Mouse (Mus musculus) kidney, adult 8-10 months (tissue): ENCODE results near the gene Sertad1.

Experiments used
- DNase-seq, 2 experiments: peaks; one replicate each; pipeline ENCODE4 v3.0.0; 2022

Gene Sertad1

GRCm38 (mm10) chr7:27486770-27487697 lies at the start of gene Sertad1:
Gene Sertad1, plus strand, starts transcription at chr7:27486910.
- peak; percentile 100 for DNase-seq

- DNase-seq, result peak in 1 of 2 experiments; percentile 34
Measured at GRCm38 (mm10) chr7:27437544-27437943, 49.2 kb upstream of the Sertad1 start.

DNA sequence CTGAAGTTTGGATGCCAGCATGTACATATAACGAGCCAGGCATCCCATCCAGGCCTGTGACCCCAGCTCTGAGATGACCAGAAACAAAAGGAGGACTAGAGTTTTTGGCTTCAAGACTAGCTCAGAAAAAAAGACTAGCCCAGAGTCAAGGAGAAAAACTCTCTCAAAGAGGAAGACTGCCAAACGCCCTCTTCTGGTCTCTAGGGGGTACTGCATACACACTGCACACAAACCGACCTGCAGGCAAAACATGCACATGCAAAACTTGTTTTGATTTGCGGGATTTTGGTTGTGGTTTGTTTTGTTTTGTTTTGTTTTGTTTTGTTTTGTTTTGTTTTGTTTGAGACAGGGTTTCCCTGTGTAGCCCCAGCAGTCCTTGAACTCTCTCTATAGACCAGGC lies 46.7 kb upstream of the Sertad1 start:
- DNase-seq, result no peak

GRCm38 (mm10) chr7:27446051-27446450 lies 40.7 kb upstream of the Sertad1 start:
- no peak for DNase-seq

DNA sequence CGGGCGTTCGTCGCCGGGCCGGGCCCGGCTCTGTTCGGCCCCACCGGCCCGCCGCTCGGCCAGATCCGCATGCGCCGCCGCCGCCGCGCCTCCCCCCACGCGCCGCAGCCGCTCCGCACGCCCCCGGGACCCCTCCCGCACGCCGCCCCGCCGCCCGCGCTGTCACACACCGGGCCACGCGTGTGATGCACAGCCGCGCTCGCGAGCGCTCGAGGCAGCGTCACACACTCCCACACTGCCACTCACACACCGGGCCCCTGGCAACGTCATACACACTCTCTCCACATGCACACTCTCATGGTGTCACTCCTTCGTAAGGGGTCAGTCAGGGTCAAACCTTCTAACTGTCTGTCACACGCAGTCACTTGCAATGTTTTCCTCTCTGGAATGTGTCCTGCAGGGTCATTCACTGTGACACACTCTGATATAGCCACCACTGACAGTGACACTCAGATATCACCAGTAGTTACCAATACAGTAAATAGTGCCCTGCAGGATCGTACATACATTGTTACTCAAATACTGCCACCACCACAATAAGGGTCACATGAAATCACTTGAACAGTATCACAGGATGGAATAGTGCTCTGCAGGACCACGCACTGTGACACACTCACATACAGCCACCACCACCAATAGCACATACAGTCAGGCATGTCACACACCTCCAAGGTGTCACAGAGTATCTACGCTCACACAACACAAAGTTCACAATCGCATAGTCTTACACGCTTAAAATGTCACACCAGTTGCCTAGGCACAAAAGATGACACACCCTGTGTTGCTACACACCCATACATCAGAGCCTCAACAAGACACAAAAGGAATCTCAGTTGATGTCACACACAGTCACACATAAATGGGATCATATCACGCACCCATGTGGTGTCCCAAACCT lies 39.9 kb upstream of the Sertad1 start:
- DNase-seq, result no peak

- DNase-seq, result peak; percentile 99 to 100
Measured at GRCm38 (mm10) chr7:27447419-27448286, 39.1 kb upstream of the Sertad1 start, which contains the start of the genes Sptbn4 and Blvrb. Gene Sptbn4, minus strand, starts transcription at chr7:27447686. Gene Blvrb, plus strand, starts transcription at chr7:27447978.

DNA sequence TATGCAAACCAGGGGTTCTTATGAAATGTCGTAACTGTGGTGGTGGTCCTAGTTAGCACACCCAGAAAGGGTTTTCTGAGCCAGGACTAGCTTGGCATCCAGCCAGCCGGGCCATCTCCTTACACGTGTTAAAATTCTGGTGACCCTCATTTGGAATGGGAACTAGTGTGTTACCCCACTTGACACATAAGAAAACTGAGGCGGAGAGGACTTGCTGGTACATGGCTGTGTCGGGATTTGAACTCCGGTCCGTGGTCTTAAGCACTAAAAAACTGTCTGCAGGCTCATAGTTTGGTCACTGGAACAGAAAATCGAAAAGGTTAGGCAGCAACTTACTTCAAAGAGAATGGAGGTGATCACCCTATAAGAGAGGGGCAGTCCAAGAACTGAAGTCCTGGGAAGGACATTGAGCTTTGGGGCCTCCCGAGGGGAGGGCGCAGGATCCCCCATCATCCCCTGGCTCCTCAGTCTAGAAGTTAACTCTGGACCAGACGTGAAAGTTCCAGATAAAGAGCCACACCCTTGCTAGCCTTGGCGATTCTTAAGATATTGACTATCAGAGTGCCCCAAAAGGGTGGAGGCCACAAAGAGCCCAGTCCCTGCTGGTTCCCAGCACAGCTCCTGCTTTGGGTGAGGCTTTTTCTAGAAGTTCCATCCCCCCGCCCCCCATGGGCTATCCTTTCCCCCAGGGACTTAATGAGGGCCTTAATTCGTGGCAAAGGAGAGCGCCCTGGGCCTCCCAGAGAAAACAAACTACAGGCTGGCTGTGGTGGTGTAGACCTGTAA lies 38.1 kb upstream of the Sertad1 start:
- DNase-seq, result peak in 1 of 2 experiments; percentile 44

- peak; percentile 58 to 78 for DNase-seq
Measured at GRCm38 (mm10) chr7:27449256-27449862, 37.4 kb upstream of the Sertad1 start.

GRCm38 (mm10) chr7:27451359-27451758 lies 35.4 kb upstream of the Sertad1 start:
- DNase-seq, result no peak

DNA sequence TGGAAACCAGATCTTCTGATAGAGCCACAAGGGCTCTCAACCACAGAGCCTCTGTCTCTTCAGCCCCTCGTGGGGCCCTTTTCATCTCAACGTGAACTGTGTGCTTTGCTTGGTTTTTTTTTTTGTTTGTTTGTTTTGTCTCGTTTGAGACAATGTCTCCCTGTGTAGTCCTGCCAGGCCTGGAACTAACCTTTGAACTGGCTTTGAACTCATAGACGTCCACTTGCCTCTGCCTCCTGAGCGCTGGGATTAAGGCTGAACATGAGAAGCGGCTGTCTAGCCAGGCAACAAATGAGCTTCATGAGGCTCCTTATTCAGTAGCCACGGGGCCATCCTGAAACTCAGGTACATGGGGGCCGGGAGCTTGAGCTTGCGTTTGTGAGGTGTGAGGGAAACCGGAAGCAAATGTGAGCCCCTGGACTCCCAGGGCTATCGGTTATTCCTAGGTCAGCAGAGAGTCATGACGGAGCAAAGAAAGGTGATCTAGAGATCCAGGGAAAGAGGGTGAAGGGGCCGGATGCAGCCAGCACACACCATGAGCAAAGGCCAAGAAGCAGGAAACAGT lies 34.4 kb upstream of the Sertad1 start:
- peak in 1 of 2 experiments; percentile 22 for DNase-seq

DNA sequence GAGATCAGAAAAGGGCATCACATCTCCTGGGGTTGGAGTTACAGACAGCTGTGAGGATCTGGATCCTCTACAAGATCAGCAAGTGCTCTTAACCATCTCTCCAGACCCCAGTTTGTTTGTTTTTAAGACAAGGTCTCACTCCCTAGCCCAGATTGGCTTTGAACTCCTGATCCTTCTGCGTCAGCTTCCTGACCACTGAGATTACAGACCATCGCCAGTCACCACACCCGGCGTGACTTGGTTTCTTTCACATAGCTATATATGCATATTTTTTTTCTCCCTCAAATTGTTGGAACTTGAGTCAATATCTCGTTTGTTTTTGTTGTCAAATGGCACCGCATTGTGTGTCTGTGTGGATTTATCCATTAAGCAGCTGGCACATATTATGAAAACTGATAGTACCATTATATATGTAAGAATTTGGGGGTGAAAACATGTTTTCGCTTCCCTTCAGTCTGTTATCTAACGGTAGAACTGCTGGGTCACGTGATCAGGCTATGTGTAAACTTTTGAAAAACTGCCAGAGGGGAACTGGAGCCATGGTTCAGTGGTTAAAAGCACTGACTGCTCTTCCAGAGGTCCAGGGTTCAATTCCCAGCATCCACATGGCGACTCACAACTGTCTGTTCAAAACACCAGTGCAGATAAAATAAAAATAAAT lies 32.1 kb upstream of the Sertad1 start:
- peak in 1 of 2 experiments; percentile 15 for DNase-seq

- no peak for DNase-seq
Measured at GRCm38 (mm10) chr7:27455273-27455672, 31.4 kb upstream of the Sertad1 start.

DNA sequence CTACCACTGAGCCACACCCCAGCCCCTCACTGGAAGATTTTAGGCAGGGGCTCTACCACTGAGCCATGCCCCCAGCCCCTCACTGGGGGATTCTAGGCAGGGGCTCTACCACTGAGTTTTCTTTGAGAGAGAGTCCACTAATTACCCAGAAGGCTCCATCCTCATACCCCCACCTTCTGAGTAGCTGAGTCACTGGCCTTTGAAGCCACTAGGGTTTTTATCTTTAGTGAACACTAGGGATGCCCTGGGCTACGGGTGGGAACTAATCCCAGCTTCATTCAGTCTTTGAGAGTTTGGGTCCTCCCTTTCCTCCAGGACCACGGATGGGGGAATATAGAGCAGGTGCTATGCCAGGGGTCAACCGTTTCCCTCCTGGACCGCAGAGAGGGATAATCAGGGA lies 28.1 kb upstream of the Sertad1 start:
- DNase-seq, result no peak

DNA sequence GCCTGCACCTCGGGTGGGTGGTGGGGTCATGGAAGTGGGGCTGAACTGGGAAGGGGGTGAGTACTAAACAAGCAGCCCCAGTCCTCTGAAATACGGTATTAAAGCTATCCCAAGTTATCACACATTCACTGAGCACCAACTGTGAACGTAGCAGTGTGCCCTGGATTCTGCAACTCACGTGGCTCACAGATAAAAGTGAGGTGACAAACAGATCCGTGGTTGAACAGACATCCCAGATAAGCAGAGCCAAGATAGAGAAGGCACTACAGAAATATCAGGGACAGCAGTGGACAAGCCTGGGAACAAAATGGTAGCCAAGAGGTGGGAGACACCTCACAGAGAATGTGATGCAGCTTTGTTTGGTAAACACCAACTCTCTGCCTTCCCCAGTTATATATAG lies 27.1 kb upstream of the Sertad1 start:
- DNase-seq, result no peak

DNA sequence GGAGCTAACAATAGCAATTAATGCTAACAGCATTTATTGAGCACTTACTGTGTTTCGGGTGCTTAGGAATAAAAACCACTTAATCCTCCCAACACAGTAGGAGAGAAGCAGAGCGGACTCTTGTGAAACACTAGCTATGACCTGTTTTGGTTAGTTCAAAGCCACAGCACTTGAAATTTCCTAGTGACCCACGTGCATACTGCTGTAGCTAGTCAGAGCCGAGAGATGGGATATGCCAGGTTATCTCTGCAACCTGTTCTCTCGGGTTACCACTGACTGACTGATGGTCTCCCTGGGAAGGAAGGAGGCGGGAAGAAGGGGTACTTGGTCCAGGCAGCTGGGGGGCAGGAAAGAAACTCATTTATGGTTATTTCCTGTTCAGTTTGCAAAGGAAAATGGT lies 26.2 kb upstream of the Sertad1 start:
- no peak for DNase-seq

DNA sequence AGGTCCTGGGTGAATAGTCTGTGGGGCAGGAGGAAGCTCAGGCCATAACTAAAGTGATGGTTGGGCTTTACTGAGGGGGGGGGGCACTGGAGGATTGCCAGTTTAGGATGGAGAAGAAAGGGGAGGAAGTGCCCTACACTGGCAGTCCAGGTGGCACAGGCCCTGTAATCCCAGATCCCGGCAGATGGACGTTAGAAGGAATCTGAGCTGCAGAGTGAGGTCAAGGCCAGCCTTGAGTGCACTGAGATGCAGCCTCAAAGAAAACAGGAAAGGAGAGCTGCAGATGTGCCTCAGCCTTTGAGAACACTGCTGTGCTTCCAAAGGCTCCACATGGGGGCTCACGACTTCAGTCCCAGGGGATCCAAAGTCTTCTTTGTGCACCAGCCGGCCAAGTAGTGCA lies 19.1 kb upstream of the Sertad1 start:
- DNase-seq, result no peak

DNA sequence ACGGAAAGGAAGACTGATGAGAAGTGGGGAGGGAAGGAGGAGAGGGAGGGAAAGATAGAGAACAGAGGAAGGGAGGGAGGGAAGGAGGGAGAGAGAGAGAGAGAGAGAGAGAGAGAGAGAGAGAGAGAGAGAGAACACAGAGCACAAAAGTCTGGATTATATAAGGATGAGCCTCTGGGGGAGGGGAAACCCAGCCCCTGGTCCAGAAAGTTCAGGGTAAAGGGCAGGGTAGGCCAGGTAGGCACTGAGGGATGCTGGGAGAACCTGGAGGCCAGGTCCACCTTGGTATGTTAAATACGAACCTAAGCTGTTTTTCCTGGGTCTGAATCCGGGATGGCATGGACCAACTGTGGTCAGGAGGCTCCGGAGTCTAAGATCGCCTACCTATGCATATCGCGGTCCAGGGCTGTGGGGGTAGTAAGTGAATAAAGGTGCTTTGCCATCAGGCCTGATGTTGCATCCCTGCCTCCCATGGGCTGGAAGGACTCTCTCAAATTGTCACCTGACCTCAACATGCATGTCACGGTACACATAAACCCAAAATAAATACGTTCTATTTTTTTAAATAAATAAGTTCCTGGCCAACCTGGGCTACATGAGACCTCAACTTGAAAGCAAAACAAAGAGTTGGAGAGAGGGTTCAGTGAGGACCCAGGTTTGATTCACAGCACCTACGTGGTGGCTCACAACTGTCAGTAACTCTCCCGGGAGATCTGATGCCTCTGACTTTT lies 15.2 kb upstream of the Sertad1 start:
- DNase-seq, result no peak

DNA sequence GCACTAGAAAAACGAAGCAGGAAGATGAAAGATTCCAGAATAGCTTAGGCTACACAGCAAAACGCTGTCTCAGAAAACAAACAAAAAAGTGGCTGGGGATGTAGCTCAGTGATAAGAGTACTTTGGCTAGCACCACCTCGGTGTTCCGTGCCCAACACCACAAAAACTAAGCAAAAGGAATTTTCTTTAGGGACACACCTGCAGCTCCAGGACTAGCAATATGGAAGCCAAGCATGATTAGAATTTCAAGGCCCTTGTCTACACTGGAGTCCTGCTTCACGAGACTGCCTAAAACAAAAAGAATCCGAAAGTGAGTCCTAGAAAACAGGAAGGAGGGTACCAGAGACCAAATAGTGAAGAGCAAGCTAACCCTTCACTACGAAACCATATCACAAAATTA lies 14.1 kb upstream of the Sertad1 start:
- DNase-seq, result no peak

DNA sequence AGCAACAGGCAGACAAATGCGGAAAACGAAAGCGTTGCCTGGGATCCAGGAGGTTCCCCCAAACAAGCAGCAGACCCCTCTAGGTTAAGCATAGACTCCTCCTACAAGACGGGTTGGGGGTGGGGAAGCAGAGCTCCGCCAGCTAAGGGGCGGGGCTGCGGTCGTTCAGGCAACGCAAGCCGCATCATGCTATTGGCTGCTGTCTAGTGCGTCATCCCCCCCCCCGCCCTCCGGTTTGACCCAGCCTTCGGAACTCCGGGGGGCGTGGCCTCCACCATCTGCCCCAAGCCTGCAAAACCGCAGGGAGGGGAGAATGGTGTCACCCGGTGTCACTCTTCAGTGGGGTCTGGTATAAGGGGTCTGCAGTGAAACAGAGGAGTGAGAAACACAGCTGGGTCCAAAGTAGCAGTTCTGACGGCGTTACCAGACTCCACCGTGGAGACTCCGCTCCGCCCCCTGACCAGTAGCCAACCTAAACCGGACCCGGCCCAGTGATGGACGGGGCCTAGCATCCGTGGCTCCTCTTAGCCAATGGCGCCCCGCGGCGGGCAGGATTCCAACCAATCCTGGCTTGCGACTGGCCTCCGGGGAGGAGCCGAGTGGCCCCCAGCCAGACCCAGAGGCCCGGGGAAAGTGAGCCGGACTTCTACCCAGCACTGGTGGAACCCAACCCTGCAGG lies 13.4 kb upstream of the Sertad1 start, which contains the start of gene Sertad3:
TSS of gene Sertad3 (plus strand) at position 613 of the 679 bp plus-strand sequence.
- peak; percentile 99 to 100 for DNase-seq
